Mouse (Mus musculus) kidney, postnatal 0 days (tissue): ENCODE data around the gene Igfn1. TPM values are rescaled to one million over a fixed set of nuclear protein-coding genes. Genes with fewer than 3 reads are reported as not detected.

Experiments used
- ATAC-seq: fragments of 200-750 bp; cut with Nextera tagmentation; replicated peaks from 2 replicates; pipeline ENCODE4 v1.8.0; 2017; ENCODE audit warnings: low read depth, moderate number of reproducible peaks, moderate TSS enrichment, moderate library complexity; ENCODE audit not compliant: low FRiP score
- DNase-seq: peaks from one replicate; pipeline ENCODE4 v3.0.0-alpha.2; 2016; ENCODE audit warnings: low spot score
- H3K27ac ChIP-seq: fragments of 300-500 bp; sonication (generic); 2 replicates; pipeline ENCODE4 v1.5.1; 2014; ENCODE audit warnings: mild to moderate bottlenecking
- H3K27me3 ChIP-seq: fragments of 300-500 bp; sonication (generic); 2 replicates; pipeline ENCODE4 v1.6.1; 2014; ENCODE audit warnings: low read length, mixed read lengths; ENCODE audit not compliant: insufficient read depth
- H3K36me3 ChIP-seq: fragments of 300-500 bp; sonication (generic); 2 replicates; pipeline ENCODE4 v1.6.1; 2014; ENCODE audit warnings: low read length, mixed read lengths; ENCODE audit not compliant: insufficient read depth
- H3K4me1 ChIP-seq: fragments of 300-500 bp; sonication (generic); replicated peaks from 2 replicates; pipeline ENCODE4 v1.6.1; 2014; ENCODE audit warnings: antibody characterized with exemption, low read length, mixed read lengths; ENCODE audit not compliant: insufficient read depth
- H3K4me2 ChIP-seq: fragments of 300-500 bp; sonication (generic); 2 replicates; pipeline ENCODE4 v1.6.1; 2014; ENCODE audit warnings: mild to moderate bottlenecking, low read length, moderate library complexity, mixed read lengths
- H3K4me3 ChIP-seq: fragments of 300-500 bp; sonication (generic); replicated peaks from 2 replicates; pipeline ENCODE4 v1.5.1; 2014; ENCODE audit warnings: low read depth, low read length
- H3K9ac ChIP-seq: fragments of 300-500 bp; sonication (generic); 2 replicates; pipeline ENCODE4 v1.6.1; 2014; ENCODE audit warnings: low read depth, low read length
- H3K9me3 ChIP-seq: fragments of 300-500 bp; sonication (generic); replicated peaks from 2 replicates; pipeline ENCODE4 v1.6.1; 2016; ENCODE audit warnings: low read length, inconsistent platforms, mixed read lengths
- CTCF ChIP-seq: IDR thresholded peaks from 2 replicates; pipeline ENCODE4 v1.5.1; 2016; ENCODE audit warnings: antibody characterized with exemption, low read depth, mild to moderate bottlenecking, moderate library complexity
- WGBS: fragments of 180-500 bp; shearing (Covaris S2); extraction: QIAGEN DNeasy Blood & Tissue Kit; methylation state at CpG from one replicate; pipeline ENCODE4 v1.1.7; 2014; 5-methylcytosine and 5-hydroxymethylcytosine counted together
- polyA plus RNA-seq: library from polyadenylated mRNA; unstranded; fragments of >200 nt; fragmentation: Nextera tagmentation; extraction: Ambion mirVana; gene quantifications from 2 replicates; pipeline ENCODE4 v1.2.1, GENCODE M21; 2015

The Igfn1 gene
- polyA plus RNA-seq, 1 experiment from 2014 or later: 0.25 TPM

DNA sequence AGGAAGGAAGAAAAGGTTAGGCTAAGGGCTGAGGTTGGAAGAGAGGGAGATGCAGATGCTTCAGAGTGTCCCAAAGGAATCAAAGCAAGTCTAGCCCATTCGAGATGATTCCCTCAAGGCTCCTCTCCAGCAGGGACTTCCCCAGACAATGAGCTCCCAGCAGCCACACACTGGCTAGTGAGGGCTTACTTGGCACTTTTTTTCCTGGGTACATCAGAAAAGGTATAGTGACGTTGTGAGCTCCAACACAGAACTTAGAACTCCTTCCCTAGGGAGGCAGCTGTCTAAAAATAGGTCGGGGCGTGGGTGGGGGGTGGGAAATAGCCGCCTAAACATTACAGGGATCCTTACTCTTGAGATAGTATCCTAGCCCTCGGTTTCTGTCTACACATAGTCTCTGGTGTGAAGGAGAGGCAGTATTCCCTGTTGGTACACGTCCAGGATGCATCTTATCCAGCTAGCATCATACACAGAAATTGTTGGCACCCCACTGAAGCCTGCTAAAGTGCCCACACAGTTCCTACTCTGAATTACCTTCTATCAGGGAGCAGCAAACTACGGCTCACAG is 6.3 kb downstream of the Igfn1 start:
- TF ChIP-seq CTCF: no peak
- WGBS: 62% methylated on average over 8 of the region's 8 CpGs
- Histone ChIP-seq H3K27ac (no peak overlapping the region), H3K4me2 (no peak overlapping the region), H3K9me3 (no peaks in the 10 kb centered on the region), H3K27me3 (no peaks in the 10 kb centered on the region), H3K4me1 (no peaks in the 10 kb centered on the region), H3K9ac (no peak overlapping the region), H3K4me3 (no peak overlapping the region), H3K36me3 (no peaks in the 10 kb centered on the region)
- DNase-seq: no peak
- no peak for ATAC-seq

DNA sequence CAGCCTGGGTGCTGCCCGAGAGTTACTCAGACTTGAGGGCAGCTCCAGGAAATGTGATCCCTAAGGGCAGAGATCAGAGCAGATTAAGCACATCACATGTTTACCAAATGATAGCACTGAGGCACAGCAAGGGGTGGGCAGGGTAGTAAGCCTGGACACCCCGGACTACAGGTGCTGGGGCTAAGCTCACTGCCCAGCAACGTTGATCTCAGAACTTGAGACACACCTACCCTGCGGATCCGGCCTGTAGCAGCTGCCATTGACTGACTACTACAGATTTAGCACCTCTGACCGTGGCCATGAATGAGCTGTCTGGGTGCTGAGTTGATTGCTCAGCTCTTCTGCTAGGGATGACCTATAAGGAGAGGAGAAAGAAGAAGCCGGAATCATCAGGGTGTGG is 8.6 kb downstream of the Igfn1 start:
- no peak overlapping the region for H3K4me2 ChIP-seq
- no peaks in the 10 kb centered on the region for H3K9me3 ChIP-seq
- no peak for DNase-seq
- ATAC-seq: no peak
- WGBS: 43% methylated on average over 7 of the region's 7 CpGs
- no peak overlapping the region for H3K27ac ChIP-seq
- no peaks in the 10 kb centered on the region for H3K36me3 ChIP-seq
- no peaks in the 10 kb centered on the region for H3K27me3 ChIP-seq
- no peaks in the 10 kb centered on the region for H3K4me1 ChIP-seq
- H3K4me3 ChIP-seq: no peak overlapping the region
- no peak for TF ChIP-seq CTCF
- H3K9ac ChIP-seq: no peak overlapping the region

DNA sequence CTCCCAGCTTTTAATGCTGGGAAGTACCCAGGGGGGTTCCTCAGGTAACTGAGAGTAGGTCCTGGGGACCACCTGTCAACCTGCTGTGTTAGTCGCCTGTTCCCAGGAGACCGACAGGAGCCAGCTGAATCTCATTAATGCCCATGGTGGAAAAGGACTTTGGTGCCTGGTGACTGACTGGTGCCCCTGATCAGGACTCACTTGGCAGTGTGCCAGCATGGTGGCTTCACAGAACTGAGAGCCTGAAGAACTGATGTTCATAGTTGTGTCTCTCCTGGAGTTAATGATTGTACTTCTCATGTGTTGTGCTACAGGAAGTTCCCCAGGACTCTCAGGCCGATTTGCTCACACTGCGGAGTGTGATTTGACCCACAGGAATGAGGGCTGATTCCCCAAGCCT is 12.7 kb downstream of the Igfn1 start:
- Histone ChIP-seq H3K27ac (no peak overlapping the region), H3K9me3 (no peaks in the 10 kb centered on the region), H3K27me3 (no peaks in the 10 kb centered on the region), H3K4me2 (no peak overlapping the region), H3K4me1 (no peaks in the 10 kb centered on the region), H3K4me3 (no peak overlapping the region), H3K36me3 (no peaks in the 10 kb centered on the region), H3K9ac (no peak overlapping the region)
- no peak for TF ChIP-seq CTCF
- DNase-seq: no peak
- ATAC-seq: peak; percentile 36; the same call in 1 of the 2 replicates
- WGBS: 80% methylated on average over 4 of the region's 4 CpGs

DNA sequence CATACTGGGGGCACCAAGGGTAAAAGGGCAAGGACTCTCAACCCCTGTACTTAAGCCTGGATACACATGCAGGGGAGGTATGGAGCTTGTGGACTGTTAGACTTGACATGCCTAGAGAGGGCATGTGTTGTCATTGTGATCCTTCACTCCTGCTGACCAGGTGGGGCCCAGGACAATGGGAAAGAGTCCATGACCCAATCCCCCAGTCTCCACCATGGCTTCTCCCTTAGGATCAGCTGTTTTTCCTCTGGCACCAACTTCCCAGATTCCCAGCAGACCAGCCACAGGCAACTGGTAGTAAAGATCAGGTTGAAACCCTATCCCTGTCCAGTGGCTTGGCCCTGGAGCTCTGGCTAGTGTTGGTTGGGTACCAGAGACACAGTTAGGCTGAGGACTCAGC is 16.3 kb downstream of the Igfn1 start:
- Histone ChIP-seq H3K9ac (no peak overlapping the region), H3K4me1 (no peaks in the 10 kb centered on the region), H3K36me3 (no peaks in the 10 kb centered on the region), H3K9me3 (no peaks in the 10 kb centered on the region), H3K27ac (no peak overlapping the region), H3K27me3 (no peaks in the 10 kb centered on the region), H3K4me3 (no peak overlapping the region), H3K4me2 (no peak overlapping the region)
- no peak for TF ChIP-seq CTCF
- DNase-seq (no peak), ATAC-seq (no peak)

DNA sequence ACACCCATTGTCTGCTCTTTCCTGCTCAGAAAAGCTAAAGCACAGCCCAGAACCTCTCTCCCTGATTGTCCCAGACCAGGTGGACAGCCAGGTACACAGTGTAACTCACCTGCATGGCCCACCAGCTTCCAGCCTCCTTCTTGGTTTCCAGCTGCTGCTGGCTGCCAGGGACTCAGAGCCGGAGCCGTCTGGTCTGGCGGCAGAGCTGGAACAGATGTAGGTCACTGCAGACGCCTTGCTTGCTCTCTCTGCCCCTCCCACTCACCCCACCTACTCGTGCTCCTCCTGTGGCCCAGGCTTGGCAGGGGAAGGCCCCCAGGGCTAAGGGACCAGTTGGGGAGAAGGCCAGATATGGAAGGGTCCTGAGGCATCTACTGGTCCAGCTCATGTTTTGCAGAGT is 22.0 kb downstream of the Igfn1 start:
- no peak overlapping the region for H3K4me2 ChIP-seq
- no peak overlapping the region for H3K9ac ChIP-seq
- no peak for DNase-seq
- H3K27me3 ChIP-seq: no peaks in the 10 kb centered on the region
- no peaks in the 10 kb centered on the region for H3K9me3 ChIP-seq
- H3K4me1 ChIP-seq: peaks cover 9% of the 10 kb centered on the region; the same call in 1 of the 2 replicates
- no peak for TF ChIP-seq CTCF
- 0 out of 2 replicates have a peak, but pooled peaks have one; percentile 29 for ATAC-seq
- H3K27ac ChIP-seq: no peak overlapping the region
- no peaks in the 10 kb centered on the region for H3K36me3 ChIP-seq
- WGBS: 17% methylated on average over 5 of the region's 5 CpGs
- no peak overlapping the region for H3K4me3 ChIP-seq

DNA sequence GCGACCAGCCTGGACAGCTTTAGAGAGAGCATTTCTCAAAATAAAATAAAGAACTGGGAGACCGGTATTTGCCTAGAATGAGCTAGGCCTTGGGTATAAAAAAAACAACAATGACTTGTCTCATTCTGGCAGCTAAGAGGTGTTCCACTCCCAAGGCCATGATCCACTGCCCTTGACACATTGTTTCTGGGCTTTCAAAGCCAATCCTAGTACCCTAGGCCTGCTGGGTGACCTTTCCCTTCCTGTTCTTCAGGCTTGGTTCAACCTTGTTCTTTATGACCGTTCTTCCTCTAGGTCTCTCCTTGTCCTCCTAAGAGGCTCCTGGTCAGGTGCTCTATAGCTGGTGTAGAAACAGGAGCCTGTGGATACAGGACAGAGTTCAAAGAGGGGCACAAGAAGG is 33.6 kb downstream of the Igfn1 start:
- Histone ChIP-seq H3K36me3 (no peaks in the 10 kb centered on the region), H3K27ac (no peak overlapping the region), H3K4me3 (no peak overlapping the region), H3K9ac (no peak overlapping the region), H3K27me3 (no peaks in the 10 kb centered on the region), H3K4me1 (no peaks in the 10 kb centered on the region), H3K4me2 (no peak overlapping the region), H3K9me3 (no peaks in the 10 kb centered on the region)
- no peak for TF ChIP-seq CTCF
- DNase-seq: no peak
- WGBS: 74% methylated on average over 3 of the region's 3 CpGs
- ATAC-seq: no peak

DNA sequence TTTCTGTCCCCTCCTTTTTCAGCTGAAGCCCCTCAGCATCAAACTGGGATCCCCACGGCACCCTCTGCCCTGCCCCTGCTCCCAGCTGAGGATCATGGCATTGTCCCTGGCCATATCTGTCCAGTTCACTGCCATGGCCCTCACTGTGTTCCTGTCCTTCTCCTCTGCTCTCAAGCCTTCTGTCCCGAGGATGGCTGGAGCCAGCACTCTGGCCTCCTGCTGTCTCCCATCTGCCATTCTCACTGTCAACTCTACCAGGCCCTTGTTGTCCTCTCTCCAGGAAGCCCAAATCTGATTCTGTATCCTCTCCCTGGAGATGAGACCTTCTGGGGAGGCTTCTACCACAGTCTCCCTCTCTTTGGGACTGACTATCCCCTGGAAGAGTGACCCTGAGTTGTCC is 35.7 kb downstream of the Igfn1 start:
- Histone ChIP-seq H3K4me1 (no peaks in the 10 kb centered on the region), H3K4me2 (no peak overlapping the region), H3K27ac (no peak overlapping the region), H3K9me3 (no peaks in the 10 kb centered on the region), H3K36me3 (no peaks in the 10 kb centered on the region), H3K4me3 (no peak overlapping the region), H3K27me3 (no peaks in the 10 kb centered on the region), H3K9ac (no peak overlapping the region)
- DNase-seq (no peak), ATAC-seq (no peak)
- 47% methylated on average over 2 of the region's 2 CpGs for WGBS
- no peak for TF ChIP-seq CTCF
